Mouse (Mus musculus): ENCODE measurements around the gene Vac14. TPM values are rescaled to one million over a fixed set of nuclear protein-coding genes. Genes with fewer than 3 reads are reported as not detected.
A peak's percentile ranks its signal among the peaks of the same experiment; 100 is the strongest.
"Not testable (repeated sequence)": the region's sequence is repeated elsewhere in the genome, so short reads cannot be mapped to it uniquely, and the experiment has no call there.

Gene Vac14
- polyA plus RNA-seq, 1 experiment, result 17.0 TPM

DNA sequence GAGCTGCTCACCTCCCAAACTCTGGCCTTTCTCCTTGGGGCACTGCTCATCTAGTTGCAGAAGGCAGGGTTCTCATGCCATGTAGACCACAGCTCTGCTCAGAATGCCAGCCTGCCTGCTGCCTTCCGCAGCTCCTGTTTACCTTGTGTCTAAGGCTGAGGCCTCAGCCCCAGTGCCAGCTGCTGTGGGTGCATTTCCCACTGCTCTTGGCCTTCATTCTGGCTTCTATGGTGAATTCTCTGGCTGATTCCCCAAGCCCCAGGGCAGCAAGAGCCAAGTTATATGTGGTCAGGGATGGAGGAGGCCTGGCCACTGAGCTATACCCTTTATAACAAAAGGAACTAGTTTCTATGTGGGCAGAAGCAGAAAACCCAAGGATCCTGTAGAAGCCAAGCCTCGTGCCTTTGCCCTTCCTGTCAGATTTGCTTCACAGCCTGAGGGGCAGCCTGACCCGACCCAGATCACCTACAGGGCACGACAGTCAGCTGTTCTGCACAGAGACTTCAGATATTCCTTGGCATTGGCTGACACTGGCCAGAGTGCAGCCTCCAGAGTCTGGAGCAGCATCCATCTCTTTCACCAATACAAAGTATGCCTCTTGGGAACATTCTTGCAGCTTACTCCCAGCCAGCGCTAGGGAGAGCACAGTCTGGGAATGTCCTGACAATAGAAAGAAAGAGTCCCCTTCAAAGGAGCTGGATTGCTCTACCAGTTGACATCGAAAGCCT is 44.8 kb downstream of the Vac14 start:
- H3K4me1 ChIP-seq (ENCODE audit: control insufficient read depth, insufficient read depth, insufficient read length, low read length), result peaks cover 44% of the 10 kb centered on the region
- no peak overlapping the region; the same call in 1 of the 2 replicates for H3K27ac ChIP-seq (replicated peaks; ENCODE audit: low read depth, low read length)
- H3K4me3 ChIP-seq (ENCODE audit: insufficient read depth, low read depth, low read length), result no peak overlapping the region

DNA sequence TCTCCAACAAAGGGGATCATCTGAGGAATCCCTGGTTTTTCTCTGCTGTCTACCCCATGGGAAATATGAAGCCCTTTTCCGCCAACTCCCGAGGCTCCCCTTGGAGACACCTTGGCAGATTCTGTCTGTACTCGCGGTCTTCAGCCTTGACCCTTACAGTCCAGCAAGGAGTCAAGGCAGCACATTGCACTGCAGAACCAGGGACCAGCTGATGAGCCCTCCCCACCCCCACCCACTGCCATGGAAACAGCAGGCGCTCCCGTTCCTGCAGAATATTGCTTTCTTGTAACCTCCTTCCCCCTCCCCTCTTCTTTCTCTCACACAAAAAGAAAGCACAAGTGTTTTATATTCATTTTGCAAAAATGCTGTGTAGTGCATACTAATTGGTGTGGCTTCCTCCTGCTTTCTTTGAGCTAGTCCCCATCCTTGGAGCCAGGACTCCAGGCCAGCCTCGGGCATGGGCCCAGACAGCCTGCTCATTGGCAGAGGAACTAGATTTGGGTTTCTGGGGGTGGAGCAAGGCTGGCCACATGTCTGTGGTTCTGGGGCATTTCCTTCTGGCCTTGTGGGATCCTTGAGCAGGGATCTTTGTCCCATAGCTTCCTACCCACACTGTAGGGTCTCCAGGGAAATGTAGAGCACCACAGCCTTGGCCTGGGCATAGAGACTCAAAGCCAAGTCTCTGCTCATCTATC is 46.0 kb downstream of the Vac14 start:
- Histone ChIP-seq H3K4me1 (ENCODE audit: control insufficient read depth, insufficient read depth, insufficient read length, low read length) (peaks cover 40% of the 10 kb centered on the region), H3K4me3 (ENCODE audit: insufficient read depth, low read depth, low read length) (no peak overlapping the region), H3K27ac (replicated peaks; ENCODE audit: low read depth, low read length) (no peak overlapping the region)

DNA sequence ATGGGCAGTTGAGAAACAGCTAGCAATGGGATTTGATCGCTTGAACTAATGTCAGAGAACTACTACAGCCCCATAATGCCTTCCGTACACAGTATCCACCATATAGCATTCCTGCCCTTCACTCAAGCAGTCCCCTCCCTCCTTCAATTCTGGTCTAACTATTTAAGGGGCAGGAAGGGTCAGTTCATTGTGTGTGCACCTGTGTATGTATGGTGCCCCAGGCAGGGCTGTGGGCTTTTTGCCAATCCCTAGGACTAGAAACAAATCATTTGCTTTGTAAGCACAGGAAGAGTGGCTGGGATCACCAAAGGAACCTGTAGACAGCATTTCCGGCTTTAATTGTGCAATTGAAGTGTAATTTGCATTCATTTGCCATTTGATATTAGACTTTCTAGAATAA is 46.6 kb downstream of the Vac14 start:
- Histone ChIP-seq H3K4me1 (ENCODE audit: control insufficient read depth, insufficient read depth, insufficient read length, low read length) (peaks cover 38% of the 10 kb centered on the region), H3K27ac (replicated peaks; ENCODE audit: low read depth, low read length) (no peak overlapping the region), H3K4me3 (ENCODE audit: insufficient read depth, low read depth, low read length) (no peak overlapping the region)

DNA sequence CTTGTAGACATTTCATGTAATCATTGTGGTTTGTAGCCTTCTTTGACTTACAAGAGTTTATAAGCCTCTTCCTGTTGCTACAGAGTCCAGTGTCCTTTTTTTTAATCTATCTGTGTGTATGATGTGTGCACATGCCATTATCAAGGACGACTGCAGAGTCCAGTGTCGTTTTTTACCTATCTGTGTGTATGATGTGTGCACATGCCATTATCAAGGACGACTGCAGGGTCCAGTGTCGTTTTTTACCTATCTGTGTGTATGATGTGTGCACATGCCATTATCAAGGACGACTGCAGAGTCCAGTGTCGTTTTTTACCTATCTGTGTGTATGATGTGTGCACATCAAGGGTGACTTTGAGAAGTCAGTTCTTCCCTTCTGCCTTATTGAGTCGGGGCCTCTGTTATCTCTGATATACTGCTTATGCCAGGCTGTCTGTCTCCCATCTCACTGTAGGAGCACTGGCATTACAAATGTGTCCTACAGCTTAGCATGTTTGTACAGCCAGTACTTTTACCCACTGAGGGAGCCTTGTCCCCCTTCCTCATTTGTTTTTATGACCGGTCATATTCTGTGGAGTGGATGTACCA is 49.3 kb downstream of the Vac14 start:
- H3K27ac ChIP-seq (replicated peaks; ENCODE audit: low read depth, low read length); H3K4me3 ChIP-seq (ENCODE audit: insufficient read depth, low read depth, low read length): not testable (repeated sequence)
- H3K4me1 ChIP-seq (ENCODE audit: control insufficient read depth, insufficient read depth, insufficient read length, low read length), result peaks cover 52% of the 10 kb centered on the region

DNA sequence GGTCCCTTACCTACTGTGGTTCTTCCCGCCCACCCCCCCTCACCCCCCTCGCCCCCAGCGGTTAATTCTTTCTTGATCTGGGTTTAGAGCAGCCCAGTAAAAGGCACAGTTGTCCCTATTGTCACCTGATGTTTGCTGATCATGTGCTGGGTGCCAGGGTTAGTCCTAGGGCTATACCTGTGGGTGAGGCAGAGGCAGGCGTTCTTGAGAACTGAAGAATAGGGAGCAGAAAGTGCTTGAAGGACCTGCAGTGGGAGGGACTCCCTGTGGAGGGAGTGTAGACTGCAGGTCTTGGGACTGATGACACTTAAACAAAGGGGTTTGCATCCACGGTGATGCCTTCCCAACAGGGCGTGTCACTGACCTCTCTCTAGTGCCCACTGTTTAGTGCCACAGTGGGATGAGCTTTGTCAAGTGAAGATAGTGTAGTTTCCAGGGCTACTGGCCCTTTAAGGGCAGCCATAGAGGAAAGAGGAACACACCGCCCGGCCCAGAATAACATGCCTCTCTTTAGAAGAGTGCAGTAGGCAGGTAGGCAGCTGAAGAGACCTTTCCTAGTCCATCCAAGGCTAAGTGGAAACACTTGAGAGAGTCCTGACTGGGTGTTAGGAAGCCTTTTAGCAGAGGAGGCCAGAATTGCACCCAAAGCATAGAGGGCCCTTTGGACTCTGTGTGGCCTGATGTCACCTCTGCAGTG is 51.7 kb downstream of the Vac14 start:
- H3K4me1 ChIP-seq (ENCODE audit: control insufficient read depth, insufficient read depth, insufficient read length, low read length), result peaks cover 45% of the 10 kb centered on the region
- peak overlapping the region; percentile 94 for H3K27ac ChIP-seq (replicated peaks; ENCODE audit: low read depth, low read length)
- peak overlapping the region; percentile 30; the same call in 1 of the 2 replicates for H3K4me3 ChIP-seq (ENCODE audit: insufficient read depth, low read depth, low read length)

DNA sequence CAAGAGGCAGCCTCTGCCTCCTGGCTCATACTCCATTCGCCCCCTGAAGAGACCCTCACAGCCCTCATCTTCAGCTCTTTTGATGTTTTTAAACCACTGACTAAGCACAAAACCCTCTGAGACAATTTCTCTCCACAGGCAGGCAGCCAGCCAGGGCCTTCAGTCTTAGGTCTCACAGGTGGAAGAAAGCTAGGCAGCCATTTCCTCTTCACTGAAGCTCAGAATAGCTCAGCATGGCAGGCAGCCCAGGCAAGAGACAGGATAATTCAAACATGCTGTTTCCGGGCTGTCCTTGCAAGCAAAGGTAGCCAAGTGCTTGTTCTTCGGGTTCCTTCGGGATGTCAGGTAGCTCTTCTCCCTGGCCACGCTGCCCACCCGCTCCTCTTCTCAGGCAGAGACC is 52.9 kb downstream of the Vac14 start:
- peaks cover 49% of the 10 kb centered on the region for H3K4me1 ChIP-seq (ENCODE audit: control insufficient read depth, insufficient read depth, insufficient read length, low read length)
- peak overlapping the region; percentile 94 for H3K27ac ChIP-seq (replicated peaks; ENCODE audit: low read depth, low read length)
- H3K4me3 ChIP-seq (ENCODE audit: insufficient read depth, low read depth, low read length), result peak overlapping the region; percentile 30

DNA sequence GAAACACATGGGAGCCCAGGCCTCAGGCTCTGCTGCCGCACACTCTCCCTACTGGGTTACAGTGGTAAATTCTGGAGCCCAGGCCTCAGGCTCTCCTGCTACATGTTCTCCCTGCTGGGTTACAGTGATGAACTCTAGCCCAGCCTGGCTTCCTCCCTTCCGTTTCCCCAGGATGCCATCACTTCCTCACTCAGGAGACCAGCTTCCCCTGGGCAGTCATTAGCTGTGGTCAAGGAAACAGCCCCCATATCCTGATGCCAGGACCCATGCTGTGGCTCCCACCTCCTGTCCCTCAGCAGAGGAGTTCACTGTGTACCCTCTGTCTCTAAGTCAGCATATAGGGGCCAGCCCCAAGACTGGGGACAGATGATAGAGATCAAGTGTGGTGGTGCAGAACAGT is 53.7 kb downstream of the Vac14 start:
- H3K4me1 ChIP-seq (ENCODE audit: control insufficient read depth, insufficient read depth, insufficient read length, low read length), result peaks cover 49% of the 10 kb centered on the region
- peak overlapping the region; percentile 94 for H3K27ac ChIP-seq (replicated peaks; ENCODE audit: low read depth, low read length)
- 0 out of 2 replicates have a peak overlapping the region, but pooled peaks have one; percentile 13 for H3K4me3 ChIP-seq (ENCODE audit: insufficient read depth, low read depth, low read length)

DNA sequence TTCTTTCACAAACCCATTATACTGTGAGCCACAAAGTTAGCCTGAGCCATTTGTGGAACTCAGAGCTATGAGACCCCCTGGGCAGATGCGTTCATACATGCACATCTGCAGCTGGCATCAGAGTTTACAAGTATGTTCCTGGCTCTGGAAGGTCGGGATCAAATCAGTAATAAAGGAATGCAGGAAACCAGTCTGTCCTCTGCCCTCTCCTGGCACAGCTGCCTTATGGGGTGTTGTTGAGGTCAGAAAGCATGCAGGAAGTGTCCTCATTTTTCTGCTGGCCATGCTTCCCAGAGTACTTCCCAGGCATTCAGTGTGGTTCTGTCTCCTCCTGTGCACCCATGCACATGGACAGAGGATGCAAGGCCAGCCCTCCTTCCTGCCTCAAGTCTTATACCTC is 54.8 kb downstream of the Vac14 start:
- peak overlapping the region; percentile 94 for H3K27ac ChIP-seq (replicated peaks; ENCODE audit: low read depth, low read length)
- peaks cover 57% of the 10 kb centered on the region for H3K4me1 ChIP-seq (ENCODE audit: control insufficient read depth, insufficient read depth, insufficient read length, low read length)
- H3K4me3 ChIP-seq (ENCODE audit: insufficient read depth, low read depth, low read length), result no peak overlapping the region

DNA sequence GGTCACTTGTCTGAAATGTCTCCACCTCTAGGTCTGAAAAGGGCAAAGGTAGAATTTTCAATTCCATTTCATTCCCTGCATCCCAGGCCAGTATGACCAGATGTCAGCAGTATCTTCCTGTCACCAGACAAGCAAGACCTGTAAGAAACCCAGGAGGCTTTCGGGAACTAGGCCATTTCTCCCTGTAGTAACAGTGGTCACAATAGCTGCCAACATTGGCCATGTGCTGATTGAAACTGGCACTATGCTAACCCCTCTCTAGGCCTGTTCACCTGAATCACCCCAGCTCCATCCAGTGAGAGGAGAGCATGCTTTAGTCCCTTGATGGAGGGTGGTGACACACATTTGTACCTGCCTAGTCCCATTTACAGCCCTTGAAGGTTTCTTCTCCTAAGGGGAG is 56.2 kb downstream of the Vac14 start:
- H3K4me1 ChIP-seq (ENCODE audit: control insufficient read depth, insufficient read depth, insufficient read length, low read length), result peaks cover 54% of the 10 kb centered on the region
- 0 out of 2 replicates have a peak overlapping the region, but pooled peaks have one; percentile 3 for H3K27ac ChIP-seq (replicated peaks; ENCODE audit: low read depth, low read length)

DNA sequence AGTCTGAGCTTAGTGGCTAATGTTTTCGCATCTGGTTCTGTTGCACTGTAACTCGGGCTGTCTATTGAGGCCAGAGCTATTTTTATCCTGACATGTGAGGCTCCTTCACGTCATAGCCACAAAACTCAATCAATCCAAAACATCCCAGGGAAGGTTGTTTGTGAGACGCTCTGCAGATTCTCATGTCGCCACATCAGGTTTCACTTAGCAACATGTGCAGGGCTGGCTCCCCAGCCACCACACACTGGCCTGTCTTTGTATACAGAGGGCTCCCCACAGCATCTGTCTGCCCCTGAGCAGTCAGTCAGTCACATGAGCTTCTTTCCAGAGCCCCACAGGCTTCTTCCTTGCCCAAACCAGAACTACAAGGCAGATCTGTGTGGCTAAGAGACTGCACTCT is 58.3 kb downstream of the Vac14 start:
- Histone ChIP-seq H3K4me1 (ENCODE audit: control insufficient read depth, insufficient read depth, insufficient read length, low read length) (peaks cover 40% of the 10 kb centered on the region), H3K27ac (replicated peaks; ENCODE audit: low read depth, low read length) (peak overlapping the region; percentile 76), H3K4me3 (ENCODE audit: insufficient read depth, low read depth, low read length) (no peak overlapping the region)

More for the DNA sequence above, 56.2 kb downstream of the Vac14 start:
- no peak overlapping the region for H3K4me3 ChIP-seq (ENCODE audit: insufficient read depth, low read depth, low read length)

DNA sequence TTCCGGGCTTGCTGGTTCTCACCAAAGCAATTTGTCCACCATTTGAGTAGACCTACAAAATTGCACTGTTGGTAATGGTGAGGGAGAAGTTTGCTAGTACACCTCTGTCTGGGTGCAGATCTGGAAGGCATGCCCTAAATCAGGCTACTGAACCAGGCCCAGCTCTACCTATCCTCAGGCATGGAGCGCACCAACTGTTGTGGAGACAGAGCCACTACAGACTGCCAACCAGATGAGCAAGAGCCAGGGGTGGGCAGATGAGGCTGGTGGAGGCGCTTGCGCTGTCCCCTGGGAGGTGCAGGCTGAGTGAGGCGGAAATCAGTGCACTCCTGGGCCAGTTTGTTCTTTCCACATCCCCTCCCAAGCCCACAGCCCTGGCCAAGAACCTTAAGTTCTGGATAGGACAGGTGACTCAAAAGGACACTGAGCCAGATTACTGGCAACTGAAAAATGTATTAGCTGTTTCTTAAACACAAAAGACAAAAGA is 58.8 kb downstream of the Vac14 start:
- H3K4me1 ChIP-seq (ENCODE audit: control insufficient read depth, insufficient read depth, insufficient read length, low read length), result peaks cover 38% of the 10 kb centered on the region
- H3K27ac ChIP-seq (replicated peaks; ENCODE audit: low read depth, low read length), result peak overlapping the region; percentile 75
- H3K4me3 ChIP-seq (ENCODE audit: insufficient read depth, low read depth, low read length), result no peak overlapping the region

DNA sequence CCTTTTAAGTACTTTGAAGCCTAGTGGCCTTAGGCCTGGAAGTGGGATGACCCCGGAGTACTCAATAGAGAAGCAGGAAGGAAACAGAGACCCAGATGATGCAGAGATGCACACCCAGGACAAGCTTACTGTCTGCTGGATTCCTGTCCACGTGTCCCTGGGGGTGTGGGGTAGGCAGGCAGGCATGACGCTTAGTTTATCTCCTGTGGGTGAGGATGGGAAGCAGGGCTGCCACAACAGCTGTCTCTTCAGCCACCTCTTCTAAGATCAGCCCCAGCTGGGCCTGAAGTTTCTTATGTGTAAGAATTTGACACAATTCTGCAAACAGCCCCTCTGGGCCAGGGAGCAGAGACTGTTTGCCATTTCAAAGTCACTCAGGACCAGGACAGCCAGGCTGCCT is 60.6 kb downstream of the Vac14 start:
- Histone ChIP-seq H3K4me3 (ENCODE audit: insufficient read depth, low read depth, low read length) (no peak overlapping the region), H3K27ac (replicated peaks; ENCODE audit: low read depth, low read length) (peak overlapping the region; percentile 16), H3K4me1 (ENCODE audit: control insufficient read depth, insufficient read depth, insufficient read length, low read length) (peaks cover 22% of the 10 kb centered on the region)

DNA sequence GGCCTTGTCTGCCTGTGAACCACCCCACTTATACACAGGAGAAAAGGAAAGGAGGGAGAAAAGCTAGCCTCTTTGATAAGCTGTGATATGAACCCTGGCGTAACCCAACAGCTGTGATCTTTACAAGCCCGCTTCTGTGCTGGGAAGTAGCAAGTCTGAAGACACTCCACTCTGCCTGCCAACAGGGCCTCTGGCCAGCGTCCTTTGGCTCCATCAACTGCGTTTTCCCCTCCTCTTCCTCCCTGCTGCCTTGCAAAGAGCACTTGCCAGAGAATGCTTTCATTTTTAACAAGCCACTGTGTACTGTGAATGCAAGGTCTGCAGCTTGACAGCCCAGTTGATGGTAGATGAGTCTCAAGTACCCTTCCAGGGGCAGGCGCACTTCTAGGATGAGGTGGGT is 69.3 kb downstream of the Vac14 start:
- peaks cover 14% of the 10 kb centered on the region for H3K4me1 ChIP-seq (ENCODE audit: control insufficient read depth, insufficient read depth, insufficient read length, low read length)
- H3K4me3 ChIP-seq (ENCODE audit: insufficient read depth, low read depth, low read length), result no peak overlapping the region
- peak overlapping the region; percentile 35 for H3K27ac ChIP-seq (replicated peaks; ENCODE audit: low read depth, low read length)

DNA sequence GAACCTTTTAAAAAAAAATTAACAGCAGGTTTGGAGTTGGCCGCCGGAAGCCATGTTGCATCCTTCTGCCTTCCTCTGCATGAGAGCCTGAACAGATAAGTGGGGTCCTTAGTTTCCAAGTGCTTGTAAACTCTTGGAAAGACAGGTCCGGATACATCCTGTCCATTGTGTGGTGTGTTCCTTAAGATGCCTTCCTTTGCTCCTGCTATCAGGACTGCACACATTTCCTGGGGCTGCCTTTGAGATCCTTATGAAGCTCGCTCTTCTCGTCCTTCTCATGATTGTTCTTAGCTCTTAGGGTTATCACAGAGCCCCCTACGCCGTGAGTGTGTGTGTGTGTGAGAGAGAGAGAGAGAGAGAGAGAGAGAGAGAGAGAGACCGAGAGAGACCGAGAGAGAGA is 71.6 kb downstream of the Vac14 start:
- no peak overlapping the region for H3K4me3 ChIP-seq (ENCODE audit: insufficient read depth, low read depth, low read length)
- H3K4me1 ChIP-seq (ENCODE audit: control insufficient read depth, insufficient read depth, insufficient read length, low read length), result peaks cover 14% of the 10 kb centered on the region
- H3K27ac ChIP-seq (replicated peaks; ENCODE audit: low read depth, low read length), result no peak overlapping the region

DNA sequence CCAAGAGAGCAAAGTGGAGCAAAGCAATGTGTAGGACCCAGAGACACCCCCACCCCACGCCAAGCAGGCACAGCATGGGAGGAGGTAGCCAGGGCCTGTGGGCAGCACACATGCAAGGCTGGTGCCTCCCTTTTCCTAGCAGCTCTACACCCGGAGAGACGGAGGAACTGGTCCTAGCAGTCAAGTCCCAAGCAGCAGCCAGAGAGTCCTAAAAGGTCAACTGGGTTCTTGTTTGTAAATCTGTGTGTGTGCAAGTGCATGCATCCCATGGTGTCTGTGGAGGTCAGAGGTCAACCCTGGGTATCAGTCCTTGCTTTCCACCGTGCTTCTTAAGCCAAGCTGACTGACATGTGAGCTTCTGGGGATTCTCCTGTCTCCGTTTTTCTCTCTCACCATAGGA is 75.8 kb downstream of the Vac14 start:
- Histone ChIP-seq H3K4me3 (ENCODE audit: insufficient read depth, low read depth, low read length) (no peak overlapping the region), H3K27ac (replicated peaks; ENCODE audit: low read depth, low read length) (no peak overlapping the region), H3K4me1 (ENCODE audit: control insufficient read depth, insufficient read depth, insufficient read length, low read length) (peaks cover 8% of the 10 kb centered on the region)

All from brown adipose tissue, adult 24 weeks (tissue).